Mouse (Mus musculus): ENCODE measurements around the gene Actl10.

Actl10 gene

GRCm38 (mm10) chr2:154550937-154551336 lies 639 bp upstream of the Actl10 start:
- DNase-seq (ENCODE audit: low read depth, low spot score): no peak

GRCm38 (mm10) chr2:154551927-154552326 lies 351 bp downstream of the Actl10 start:
- DNase-seq (ENCODE audit: low read depth, low spot score): no peak

GRCm38 (mm10) chr2:154552424-154552907 lies 890 bp downstream of the Actl10 start:
- DNase-seq (ENCODE audit: low read depth, low spot score): no peak

GRCm38 (mm10) chr2:154555235-154555634 lies 3.7 kb downstream of the Actl10 start:
- no peak for DNase-seq (ENCODE audit: low read depth, low spot score)

- no peak for DNase-seq (ENCODE audit: low read depth, low spot score)
Observed at GRCm38 (mm10) chr2:154557184-154557832, 5.7 kb downstream of the Actl10 start.

GRCm38 (mm10) chr2:154558264-154559039 lies 6.9 kb downstream of the Actl10 start, which contains the start of gene Necab3:
Gene Necab3, minus strand, starts transcription at chr2:154558890.
- peak; percentile 28 for DNase-seq (ENCODE audit: low read depth, low spot score)

- no peak for DNase-seq (ENCODE audit: low read depth, low spot score)
Observed at GRCm38 (mm10) chr2:154563612-154564170, 12.1 kb downstream of the Actl10 start.

GRCm38 (mm10) chr2:154565562-154565961 lies 14.0 kb downstream of the Actl10 start:
- DNase-seq (ENCODE audit: low read depth, low spot score): no peak

GRCm38 (mm10) chr2:154566641-154567040 lies 15.1 kb downstream of the Actl10 start:
- no peak for DNase-seq (ENCODE audit: low read depth, low spot score)

- no peak for DNase-seq (ENCODE audit: low read depth, low spot score)
Observed at GRCm38 (mm10) chr2:154567766-154568165, 16.2 kb downstream of the Actl10 start.

- peak; percentile 13 for DNase-seq (ENCODE audit: low read depth, low spot score)
Observed at GRCm38 (mm10) chr2:154568329-154569070, 16.9 kb downstream of the Actl10 start.

- peak; percentile 62 for DNase-seq (ENCODE audit: low read depth, low spot score)
Observed at GRCm38 (mm10) chr2:154569071-154569748, 17.6 kb downstream of the Actl10 start.

GRCm38 (mm10) chr2:154569836-154570286 lies 18.3 kb downstream of the Actl10 start, which contains the start of gene E2f1:
Gene E2f1, minus strand, starts transcription at chr2:154569892.
- DNase-seq (ENCODE audit: low read depth, low spot score): peak; percentile 89

GRCm38 (mm10) chr2:154570666-154571065 lies 19.1 kb downstream of the Actl10 start:
- DNase-seq (ENCODE audit: low read depth, low spot score): no peak

GRCm38 (mm10) chr2:154571266-154571665 lies 19.7 kb downstream of the Actl10 start:
- no peak for DNase-seq (ENCODE audit: low read depth, low spot score)

- DNase-seq (ENCODE audit: low read depth, low spot score): no peak
Observed at GRCm38 (mm10) chr2:154571976-154572375, 20.4 kb downstream of the Actl10 start.

- no peak for DNase-seq (ENCODE audit: low read depth, low spot score)
Observed at GRCm38 (mm10) chr2:154572996-154573395, 21.4 kb downstream of the Actl10 start.

- DNase-seq (ENCODE audit: low read depth, low spot score): no peak
Observed at GRCm38 (mm10) chr2:154574271-154574670, 22.7 kb downstream of the Actl10 start.

- DNase-seq (ENCODE audit: low read depth, low spot score): no peak
Observed at GRCm38 (mm10) chr2:154576876-154577743, 25.5 kb downstream of the Actl10 start.

GRCm38 (mm10) chr2:154577744-154578067 lies 26.1 kb downstream of the Actl10 start:
- no peak for DNase-seq (ENCODE audit: low read depth, low spot score)

All from c-Kit-negative CD71-positive TER-119-positive erythroid progenitor cells, embryonic 14.5 days (primary cell).